Mouse (Mus musculus) kidney, adult 2 months (tissue): ENCODE results near the gene Ppp1r12b. TPM values are rescaled to one million over a fixed set of nuclear protein-coding genes. Genes with fewer than 3 reads are reported as not detected.

Experiments used
- DNase-seq: peaks from one replicate; pipeline ENCODE4 v3.0.0; 2021
- H3K27ac ChIP-seq: fragments of 200-500 bp; 2 replicates; pipeline ENCODE4 v1.5.1; 2012; ENCODE audit warnings: low read depth, low read length, control low read depth, inconsistent platforms; ENCODE audit not compliant: insufficient read depth
- H3K27me3 ChIP-seq: fragments of 200-500 bp; replicated peaks from 2 replicates; pipeline ENCODE4 v1.6.1; 2012; ENCODE audit warnings: mild to moderate bottlenecking, moderate library complexity, low read length, inconsistent platforms; ENCODE audit not compliant: control insufficient read depth, insufficient read depth
- H3K36me3 ChIP-seq: fragments of 200-500 bp; 2 replicates; pipeline ENCODE4 v1.6.1; 2012; ENCODE audit warnings: mild to moderate bottlenecking, moderate library complexity, low read length, inconsistent platforms; ENCODE audit not compliant: control insufficient read depth, insufficient read depth
- H3K4me1 ChIP-seq: fragments of 200-500 bp; 2 replicates; pipeline ENCODE4 v1.6.1; 2011; ENCODE audit warnings: low read length; ENCODE audit not compliant: control insufficient read depth, insufficient read depth
- H3K4me3 ChIP-seq: fragments of 200-500 bp; 2 replicates; pipeline ENCODE4 v1.5.1; 2011; ENCODE audit warnings: mild to moderate bottlenecking, low read depth, low read length, control low read depth; ENCODE audit not compliant: insufficient read depth
- CTCF ChIP-seq: fragments of 200-500 bp; conservative IDR thresholded peaks from 2 replicates; pipeline ENCODE4 v1.5.1; 2011; ENCODE audit warnings: low read depth, mild to moderate bottlenecking, control low read depth, low read length, moderate library complexity, mixed read lengths; ENCODE audit not compliant: insufficient read depth, insufficient read length
- POLR2A ChIP-seq: fragments of 200-500 bp; IDR thresholded peaks from one replicate; pipeline ENCODE4 v1.6.1; 2011; ENCODE audit warnings: low read depth, low read length, control low read depth
- WGBS: fragments of 180-500 bp; shearing (Covaris S2); methylation state at CpG from one replicate; pipeline ENCODE4 v1.1.7; 2018; 5-methylcytosine and 5-hydroxymethylcytosine counted together
- polyA plus RNA-seq: library from polyadenylated mRNA; depleted of rRNA; stranded (reverse); fragments of >200 nt; gene quantifications from 2 replicates; pipeline ENCODE4 v1.2.3, GENCODE M21; 2012

The Ppp1r12b gene
- polyA plus RNA-seq, 1 experiment = 5.6 TPM

GRCm38 (mm10) chr1:134796536-134796935 is 159.2 kb downstream of the Ppp1r12b start:
- no peak for DNase-seq
- Histone ChIP-seq H3K4me1 (no peaks in the 10 kb centered on the region), H3K27me3 (no peaks in the 10 kb centered on the region), H3K36me3 (no peaks in the 10 kb centered on the region; the same call in 1 of the 2 replicates), H3K4me3 (no peak overlapping the region), H3K27ac (no peak overlapping the region)
- no peak for TF ChIP-seq CTCF
- no peak for TF ChIP-seq POLR2A
- WGBS = 83% methylated on average over 3 of the region's 3 CpGs

GRCm38 (mm10) chr1:134796076-134796475 is 159.7 kb downstream of the Ppp1r12b start:
- DNase-seq = no peak
- WGBS = 100% methylated on average over 1 of the region's 1 CpGs
- H3K36me3 ChIP-seq = no peaks in the 10 kb centered on the region; the same call in 1 of the 2 replicates
- H3K27me3 ChIP-seq = no peaks in the 10 kb centered on the region
- TF ChIP-seq POLR2A = no peak
- no peak for TF ChIP-seq CTCF
- H3K4me3 ChIP-seq = no peak overlapping the region
- H3K4me1 ChIP-seq = no peaks in the 10 kb centered on the region
- H3K27ac ChIP-seq = no peak overlapping the region

GRCm38 (mm10) chr1:134791456-134791855 is 164.3 kb downstream of the Ppp1r12b start:
- no peaks in the 10 kb centered on the region for H3K36me3 ChIP-seq
- no peak for DNase-seq
- H3K27me3 ChIP-seq = no peaks in the 10 kb centered on the region
- H3K27ac ChIP-seq = no peak overlapping the region
- H3K4me1 ChIP-seq = no peaks in the 10 kb centered on the region
- H3K4me3 ChIP-seq = no peak overlapping the region
- no peak for TF ChIP-seq CTCF
- TF ChIP-seq POLR2A = no peak

GRCm38 (mm10) chr1:134790716-134791439 is 164.9 kb downstream of the Ppp1r12b start:
- 88% methylated on average over 2 of the region's 2 CpGs for WGBS
- H3K4me3 ChIP-seq = no peak overlapping the region

GRCm38 (mm10) chr1:134788096-134788495 is 167.6 kb downstream of the Ppp1r12b start:
- Histone ChIP-seq H3K27ac (no peak overlapping the region), H3K36me3 (no peaks in the 10 kb centered on the region), H3K4me3 (no peak overlapping the region), H3K27me3 (no peaks in the 10 kb centered on the region), H3K4me1 (no peaks in the 10 kb centered on the region)
- WGBS = 68% methylated on average over 7 of the region's 7 CpGs
- no peak for DNase-seq
- TF ChIP-seq POLR2A = no peak

More at GRCm38 (mm10) chr1:134790716-134791439, 164.9 kb downstream of the Ppp1r12b start:
- no peak for TF ChIP-seq POLR2A
- DNase-seq = no peak
- Histone ChIP-seq H3K4me1 (no peaks in the 10 kb centered on the region), H3K27me3 (no peaks in the 10 kb centered on the region), H3K27ac (no peak overlapping the region), H3K36me3 (no peaks in the 10 kb centered on the region)

- no peaks in the 10 kb centered on the region for H3K4me1 ChIP-seq
- 90% methylated on average over 1 of the region's 1 CpGs for WGBS
- no peak for DNase-seq
Measured at GRCm38 (mm10) chr1:134784911-134785310, 170.8 kb downstream of the Ppp1r12b start.

GRCm38 (mm10) chr1:134784481-134784880 is 171.3 kb downstream of the Ppp1r12b start:
- no peak overlapping the region for H3K4me3 ChIP-seq
- H3K27me3 ChIP-seq = no peaks in the 10 kb centered on the region
- no peak for DNase-seq
- no peaks in the 10 kb centered on the region for H3K4me1 ChIP-seq
- no peak overlapping the region for H3K27ac ChIP-seq
- H3K36me3 ChIP-seq = no peaks in the 10 kb centered on the region
- WGBS = 83% methylated on average over 6 of the region's 6 CpGs
- TF ChIP-seq CTCF (no peak), POLR2A (no peak)

More at GRCm38 (mm10) chr1:134784911-134785310, 170.8 kb downstream of the Ppp1r12b start:
- Histone ChIP-seq H3K36me3 (no peaks in the 10 kb centered on the region), H3K4me3 (no peak overlapping the region), H3K27me3 (no peaks in the 10 kb centered on the region), H3K27ac (no peak overlapping the region)
- TF ChIP-seq CTCF (no peak), POLR2A (no peak)
